Mouse (Mus musculus): ENCODE measurements at regions not wholly inside any gene's neighbourhood (a gene's known extent, or its start where the extent isn't known, plus 50 kb on each side); places are given as distances from the start of the nearest gene placed in this dataset.

DNA sequence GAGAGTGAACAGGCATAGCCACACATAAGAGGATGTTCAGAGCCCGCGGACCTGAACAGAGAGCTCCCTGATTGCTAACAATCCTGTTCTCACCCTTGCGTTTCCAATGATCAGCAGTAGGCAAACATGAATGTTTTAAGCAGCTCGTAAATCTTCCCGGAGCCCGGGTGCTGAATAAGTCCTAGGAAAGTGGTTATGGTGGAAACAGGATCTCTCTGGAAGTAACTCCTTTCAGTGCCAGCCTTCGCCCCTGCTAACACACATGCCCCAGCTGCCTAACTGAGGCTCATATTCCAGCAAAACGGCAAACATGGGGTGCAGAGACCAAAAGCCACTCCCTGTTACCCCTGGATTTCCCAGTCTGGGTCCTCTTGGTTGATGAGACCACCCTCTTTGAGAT, 135.5 kb upstream of the Spag17 start:
- Histone ChIP-seq H3K27me3 (replicated peaks; ENCODE audit: control insufficient read depth, insufficient read depth, low read length) (no peaks in the 10 kb centered on the region), H3K4me2 (ENCODE audit: low read length) (no peak overlapping the region), H3K9me3 (replicated peaks; ENCODE audit: control insufficient read depth, low read length) (no peaks in the 10 kb centered on the region), H3K27ac (ENCODE audit: low read depth, low read length) (no peak overlapping the region), H3K9ac (ENCODE audit: low read length) (no peak overlapping the region), H3K36me3 (ENCODE audit: control insufficient read depth, insufficient read depth, low read length) (no peaks in the 10 kb centered on the region), H3K4me3 (ENCODE audit: low read depth, low read length) (no peak overlapping the region), H3K4me1 (ENCODE audit: control insufficient read depth, insufficient read depth, low read length) (no peaks in the 10 kb centered on the region)
- DNase-seq (ENCODE audit: low spot score) (no peak), ATAC-seq (no peak)
- WGBS: 93% methylated on average over 8 of the region's 8 CpGs

DNA sequence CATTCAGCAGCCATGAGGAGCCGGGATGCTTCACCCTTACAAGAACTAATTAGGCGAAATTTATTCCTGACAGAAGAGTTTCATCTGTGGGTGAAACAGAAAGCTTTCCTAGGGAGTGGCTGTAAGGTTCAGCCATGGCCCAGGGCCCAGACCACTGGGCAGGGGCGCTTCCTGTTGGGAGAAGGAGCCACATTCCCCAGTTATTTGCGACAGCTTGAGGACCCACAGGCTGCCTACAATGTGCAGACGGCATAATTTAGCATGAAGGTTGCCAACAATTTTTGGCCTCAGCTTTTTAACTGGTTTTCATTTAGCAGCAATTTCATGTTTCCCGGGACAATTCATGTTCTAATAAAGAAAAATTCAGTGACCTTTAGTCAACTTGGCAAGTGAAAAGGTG, 106.7 kb upstream of the Spag17 start:
- no peaks in the 10 kb centered on the region for H3K36me3 ChIP-seq (ENCODE audit: control insufficient read depth, insufficient read depth, low read length)
- no peaks in the 10 kb centered on the region for H3K4me1 ChIP-seq (ENCODE audit: control insufficient read depth, insufficient read depth, low read length)
- ATAC-seq (no peak), DNase-seq (ENCODE audit: low spot score) (no peak)
- H3K27ac ChIP-seq (ENCODE audit: low read depth, low read length): no peak overlapping the region
- 83% methylated on average over 6 of the region's 6 CpGs for WGBS
- H3K4me3 ChIP-seq (ENCODE audit: low read depth, low read length): no peak overlapping the region
- no peaks in the 10 kb centered on the region for H3K27me3 ChIP-seq (replicated peaks; ENCODE audit: control insufficient read depth, insufficient read depth, low read length)
- no peaks in the 10 kb centered on the region for H3K9me3 ChIP-seq (replicated peaks; ENCODE audit: control insufficient read depth, low read length)
- H3K4me2 ChIP-seq (ENCODE audit: low read length): no peak overlapping the region
- H3K9ac ChIP-seq (ENCODE audit: low read length): no peak overlapping the region

DNA sequence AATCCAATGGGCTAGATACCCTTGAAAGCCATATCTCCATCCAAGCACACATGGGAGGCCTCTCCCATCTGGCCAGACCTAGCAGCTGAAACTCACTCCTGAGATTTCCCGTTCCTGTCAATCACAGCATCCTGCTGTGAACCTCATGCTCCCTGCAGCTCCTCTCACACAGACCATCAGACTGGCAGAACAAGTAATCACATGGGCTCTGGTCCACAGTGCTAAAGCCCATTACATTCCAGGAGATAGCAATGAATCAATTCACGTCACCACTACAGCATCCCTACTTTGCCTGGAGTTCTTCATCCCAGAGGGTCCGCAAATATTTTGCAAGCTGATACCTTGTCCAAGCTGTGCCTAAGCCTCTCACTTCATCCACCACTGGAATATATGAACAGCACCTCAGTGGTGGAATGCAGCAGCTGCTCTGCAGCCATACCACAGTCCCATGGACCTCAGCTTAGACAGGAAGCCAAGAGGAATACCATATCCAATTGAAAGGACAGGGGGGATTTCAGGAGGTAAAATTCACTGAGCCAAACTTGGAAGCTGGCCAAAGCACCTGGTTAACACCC, 99.2 kb upstream of the Spag17 start:
- Histone ChIP-seq H3K4me3 (ENCODE audit: low read depth, low read length) (no peak overlapping the region), H3K36me3 (ENCODE audit: control insufficient read depth, insufficient read depth, low read length) (no peaks in the 10 kb centered on the region), H3K27ac (ENCODE audit: low read depth, low read length) (no peak overlapping the region), H3K4me2 (ENCODE audit: low read length) (no peak overlapping the region), H3K9me3 (replicated peaks; ENCODE audit: control insufficient read depth, low read length) (no peaks in the 10 kb centered on the region), H3K4me1 (ENCODE audit: control insufficient read depth, insufficient read depth, low read length) (no peaks in the 10 kb centered on the region), H3K27me3 (replicated peaks; ENCODE audit: control insufficient read depth, insufficient read depth, low read length) (no peaks in the 10 kb centered on the region), H3K9ac (ENCODE audit: low read length) (no peak overlapping the region)
- ATAC-seq (no peak), DNase-seq (ENCODE audit: low spot score) (no peak)
- WGBS: 77% methylated on average over 3 of the region's 3 CpGs

DNA sequence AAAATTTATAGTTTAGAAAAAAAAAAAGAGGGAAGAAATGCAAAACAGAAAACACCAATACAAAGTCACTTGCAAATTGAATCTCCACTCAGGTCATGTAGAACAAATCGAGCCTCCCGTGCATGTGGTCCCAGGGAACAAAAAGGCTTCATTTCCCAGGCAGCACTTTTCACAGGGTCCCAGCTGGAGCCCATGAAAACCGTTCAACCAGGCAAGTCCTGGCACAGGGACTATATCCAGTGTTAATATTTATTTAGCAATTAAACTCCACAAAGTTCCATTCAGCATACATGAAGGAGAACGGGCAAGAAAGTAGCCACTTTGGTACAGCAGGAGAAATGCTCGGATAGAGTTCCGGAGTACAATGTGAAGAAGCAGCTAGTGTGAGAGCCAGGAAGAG, 93.9 kb upstream of the Spag17 start:
- Histone ChIP-seq H3K27me3 (replicated peaks; ENCODE audit: control insufficient read depth, insufficient read depth, low read length) (no peaks in the 10 kb centered on the region), H3K36me3 (ENCODE audit: control insufficient read depth, insufficient read depth, low read length) (no peaks in the 10 kb centered on the region), H3K9ac (ENCODE audit: low read length) (no peak overlapping the region), H3K4me2 (ENCODE audit: low read length) (no peak overlapping the region), H3K27ac (ENCODE audit: low read depth, low read length) (no peak overlapping the region), H3K9me3 (replicated peaks; ENCODE audit: control insufficient read depth, low read length) (no peaks in the 10 kb centered on the region), H3K4me3 (ENCODE audit: low read depth, low read length) (no peak overlapping the region), H3K4me1 (ENCODE audit: control insufficient read depth, insufficient read depth, low read length) (no peaks in the 10 kb centered on the region)
- ATAC-seq (no peak), DNase-seq (ENCODE audit: low spot score) (peak; percentile 3)
- WGBS: 50% methylated on average over 6 of the region's 6 CpGs

DNA sequence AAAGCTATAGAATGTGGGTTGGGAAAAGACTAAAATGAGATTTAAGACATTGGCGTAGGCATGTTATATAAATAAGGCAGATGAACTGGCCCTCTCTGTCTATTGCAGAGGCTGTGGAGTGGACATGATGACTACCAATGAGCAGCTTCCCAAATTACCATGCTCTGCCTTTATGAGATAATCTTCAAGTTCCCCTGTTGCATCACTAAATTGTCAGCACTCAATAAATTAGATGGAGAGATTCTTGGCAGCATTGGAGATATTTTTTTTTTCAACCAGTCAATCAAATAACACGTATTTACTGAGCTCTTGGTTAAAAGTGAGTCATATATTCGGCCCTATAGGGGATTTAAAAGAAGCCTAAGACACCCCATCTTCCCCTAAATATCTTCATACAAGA, 91.6 kb upstream of the Spag17 start:
- no peaks in the 10 kb centered on the region for H3K9me3 ChIP-seq (replicated peaks; ENCODE audit: control insufficient read depth, low read length)
- 88% methylated on average over 3 of the region's 3 CpGs for WGBS
- no peaks in the 10 kb centered on the region for H3K36me3 ChIP-seq (ENCODE audit: control insufficient read depth, insufficient read depth, low read length)
- DNase-seq (ENCODE audit: low spot score): no peak
- no peak for ATAC-seq
- H3K27ac ChIP-seq (ENCODE audit: low read depth, low read length): no peak overlapping the region
- H3K4me1 ChIP-seq (ENCODE audit: control insufficient read depth, insufficient read depth, low read length): no peaks in the 10 kb centered on the region
- H3K9ac ChIP-seq (ENCODE audit: low read length): no peak overlapping the region
- H3K4me3 ChIP-seq (ENCODE audit: low read depth, low read length): no peak overlapping the region
- H3K4me2 ChIP-seq (ENCODE audit: low read length): no peak overlapping the region
- H3K27me3 ChIP-seq (replicated peaks; ENCODE audit: control insufficient read depth, insufficient read depth, low read length): no peaks in the 10 kb centered on the region

DNA sequence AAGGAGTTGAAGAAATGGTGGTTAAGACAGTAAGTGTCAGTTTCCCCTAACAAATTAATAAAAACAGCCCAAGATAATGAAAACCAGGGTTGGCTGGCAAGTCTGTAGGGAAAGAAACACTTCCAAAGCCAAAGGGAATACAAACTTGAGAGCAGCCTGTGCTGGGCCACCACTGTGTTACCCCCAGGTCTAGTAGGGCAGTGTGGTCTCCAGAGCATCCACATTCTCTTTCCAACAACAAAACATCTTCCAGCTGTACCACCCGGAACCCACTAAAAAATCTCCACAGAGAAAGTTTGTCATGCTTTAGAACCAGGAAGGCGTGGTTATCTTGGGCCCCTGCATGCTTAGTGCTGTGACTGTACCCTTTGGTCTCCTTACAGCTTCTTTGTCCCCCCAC, 89.4 kb upstream of the Spag17 start:
- ATAC-seq (no peak), DNase-seq (ENCODE audit: low spot score) (no peak)
- H3K9ac ChIP-seq (ENCODE audit: low read length): no peak overlapping the region
- no peak overlapping the region for H3K4me2 ChIP-seq (ENCODE audit: low read length)
- H3K27ac ChIP-seq (ENCODE audit: low read depth, low read length): no peak overlapping the region
- no peaks in the 10 kb centered on the region for H3K27me3 ChIP-seq (replicated peaks; ENCODE audit: control insufficient read depth, insufficient read depth, low read length)
- WGBS: 91% methylated on average over 2 of the region's 2 CpGs
- no peaks in the 10 kb centered on the region for H3K36me3 ChIP-seq (ENCODE audit: control insufficient read depth, insufficient read depth, low read length)
- H3K4me3 ChIP-seq (ENCODE audit: low read depth, low read length): no peak overlapping the region
- H3K9me3 ChIP-seq (replicated peaks; ENCODE audit: control insufficient read depth, low read length): no peaks in the 10 kb centered on the region
- H3K4me1 ChIP-seq (ENCODE audit: control insufficient read depth, insufficient read depth, low read length): no peaks in the 10 kb centered on the region

DNA sequence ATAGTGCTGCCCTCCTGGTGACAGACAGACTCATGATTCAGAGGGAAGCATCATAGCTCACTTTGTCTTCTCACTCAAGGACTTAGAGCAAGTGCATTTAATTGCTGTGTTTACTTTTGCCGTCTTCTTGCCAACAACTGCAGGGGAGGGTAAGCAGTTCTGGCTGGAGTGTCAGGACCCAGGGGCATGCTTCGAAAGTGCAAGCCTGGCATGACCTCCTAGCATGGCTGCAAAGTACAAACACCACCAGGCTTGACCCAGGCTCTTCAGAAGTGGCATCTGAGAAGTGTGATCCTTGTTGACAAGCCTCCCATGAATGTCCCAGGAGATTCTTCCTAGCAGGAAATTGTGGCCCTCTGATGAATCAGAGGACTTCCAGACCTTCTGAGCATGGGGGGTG, 87.4 kb upstream of the Spag17 start:
- no peak overlapping the region for H3K4me3 ChIP-seq (ENCODE audit: low read depth, low read length)
- H3K9ac ChIP-seq (ENCODE audit: low read length): no peak overlapping the region
- no peaks in the 10 kb centered on the region for H3K9me3 ChIP-seq (replicated peaks; ENCODE audit: control insufficient read depth, low read length)
- no peak for ATAC-seq
- H3K27me3 ChIP-seq (replicated peaks; ENCODE audit: control insufficient read depth, insufficient read depth, low read length): no peaks in the 10 kb centered on the region
- H3K27ac ChIP-seq (ENCODE audit: low read depth, low read length): no peak overlapping the region
- DNase-seq (ENCODE audit: low spot score): no peak
- H3K4me2 ChIP-seq (ENCODE audit: low read length): no peak overlapping the region
- no peaks in the 10 kb centered on the region for H3K4me1 ChIP-seq (ENCODE audit: control insufficient read depth, insufficient read depth, low read length)
- no peaks in the 10 kb centered on the region for H3K36me3 ChIP-seq (ENCODE audit: control insufficient read depth, insufficient read depth, low read length)
- 82% methylated on average over 2 of the region's 2 CpGs for WGBS

DNA sequence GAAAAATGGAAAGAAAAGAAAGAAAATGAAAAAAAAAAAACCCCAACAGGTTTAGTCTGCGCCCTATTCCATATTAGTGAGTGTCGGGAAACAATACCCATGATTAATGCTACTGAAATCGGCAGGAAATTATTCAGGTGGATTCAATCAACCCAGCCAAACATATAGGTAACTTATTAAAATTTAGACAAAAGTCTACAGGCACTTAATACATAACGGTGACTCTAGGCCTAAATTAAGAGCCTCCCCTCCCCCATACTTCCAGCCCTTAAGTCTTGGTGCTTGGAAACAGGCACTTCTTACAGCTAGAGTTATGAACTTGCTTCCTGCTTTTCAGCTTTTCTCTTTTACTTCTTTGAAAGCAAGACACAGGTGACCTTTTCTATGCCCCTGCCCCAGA, 74.7 kb upstream of the Spag17 start:
- WGBS: 86% methylated on average over 4 of the region's 4 CpGs
- no peak overlapping the region for H3K4me3 ChIP-seq (ENCODE audit: low read depth, low read length)
- no peak overlapping the region for H3K27ac ChIP-seq (ENCODE audit: low read depth, low read length)
- ATAC-seq: no peak
- no peaks in the 10 kb centered on the region for H3K27me3 ChIP-seq (replicated peaks; ENCODE audit: control insufficient read depth, insufficient read depth, low read length)
- no peak for DNase-seq (ENCODE audit: low spot score)
- H3K4me1 ChIP-seq (ENCODE audit: control insufficient read depth, insufficient read depth, low read length): no peaks in the 10 kb centered on the region
- H3K4me2 ChIP-seq (ENCODE audit: low read length): no peak overlapping the region
- no peaks in the 10 kb centered on the region for H3K9me3 ChIP-seq (replicated peaks; ENCODE audit: control insufficient read depth, low read length)
- H3K9ac ChIP-seq (ENCODE audit: low read length): no peak overlapping the region
- H3K36me3 ChIP-seq (ENCODE audit: control insufficient read depth, insufficient read depth, low read length): no peaks in the 10 kb centered on the region

DNA sequence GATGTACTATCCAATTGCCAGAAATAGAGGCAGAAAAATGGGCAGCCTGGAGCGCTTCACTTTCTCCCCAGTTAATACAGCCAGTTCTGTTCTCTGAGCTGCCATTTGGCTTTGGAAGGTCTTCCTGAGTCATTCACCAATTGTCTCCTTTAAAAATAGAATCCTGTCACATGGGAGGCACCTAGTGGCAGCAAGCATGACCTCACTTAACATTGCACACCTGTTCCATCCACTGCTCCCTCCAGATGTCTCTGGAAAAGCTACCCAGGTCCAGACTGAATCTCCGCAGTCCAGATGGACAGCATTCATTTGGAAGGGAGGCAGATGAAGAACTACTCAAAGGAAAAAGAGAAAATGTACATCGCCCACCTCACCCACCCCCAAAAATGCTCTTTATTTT, 73.9 kb upstream of the Spag17 start:
- H3K27me3 ChIP-seq (replicated peaks; ENCODE audit: control insufficient read depth, insufficient read depth, low read length): no peaks in the 10 kb centered on the region
- ATAC-seq (no peak), DNase-seq (ENCODE audit: low spot score) (no peak)
- no peaks in the 10 kb centered on the region for H3K36me3 ChIP-seq (ENCODE audit: control insufficient read depth, insufficient read depth, low read length)
- 91% methylated on average over 3 of the region's 3 CpGs for WGBS
- H3K27ac ChIP-seq (ENCODE audit: low read depth, low read length): no peak overlapping the region
- no peak overlapping the region for H3K4me3 ChIP-seq (ENCODE audit: low read depth, low read length)
- no peak overlapping the region for H3K9ac ChIP-seq (ENCODE audit: low read length)
- H3K4me2 ChIP-seq (ENCODE audit: low read length): no peak overlapping the region
- no peaks in the 10 kb centered on the region for H3K4me1 ChIP-seq (ENCODE audit: control insufficient read depth, insufficient read depth, low read length)
- H3K9me3 ChIP-seq (replicated peaks; ENCODE audit: control insufficient read depth, low read length): no peaks in the 10 kb centered on the region

Measured in forebrain, embryonic 14.5 days (tissue).